Mouse (Mus musculus) hindbrain, embryonic 14.5 days (tissue): ENCODE data around the gene Wnt1. TPM values are rescaled to one million over a fixed set of nuclear protein-coding genes. Genes with fewer than 3 reads are reported as not detected.
A peak's percentile ranks its signal among the peaks of the same experiment; 100 is the strongest.
"Not testable (repeated sequence)": the region's sequence is repeated elsewhere in the genome, so short reads cannot be mapped to it uniquely, and the experiment has no call there.

Experiments used
- ATAC-seq: fragments of 200-750 bp; cut with Nextera tagmentation; 2 replicates; pipeline ENCODE4 v1.8.0; 2017; ENCODE audit warnings: moderate number of reproducible peaks, mild to moderate bottlenecking, moderate TSS enrichment, moderate library complexity; ENCODE audit not compliant: low FRiP score
- DNase-seq: peaks from one replicate; pipeline ENCODE4 v3.0.0-alpha.2; 2015; ENCODE audit warnings: low spot score
- H3K27ac ChIP-seq: fragments of 300-500 bp; sonication (generic); 2 replicates; pipeline ENCODE4 v1.5.1; 2014; ENCODE audit warnings: mild to moderate bottlenecking, moderate library complexity
- H3K27me3 ChIP-seq: fragments of 300-500 bp; sonication (generic); 2 replicates; pipeline ENCODE4 v1.6.1; 2014; ENCODE audit warnings: mild to moderate bottlenecking, low read length, mixed read lengths; ENCODE audit not compliant: control insufficient read depth, insufficient read depth
- H3K36me3 ChIP-seq: fragments of 300-500 bp; sonication (generic); replicated peaks from 2 replicates; pipeline ENCODE4 v1.6.1; 2014; ENCODE audit not compliant: control insufficient read depth, insufficient read depth
- H3K4me1 ChIP-seq: fragments of 300-500 bp; sonication (generic); replicated peaks from 2 replicates; pipeline ENCODE4 v1.6.1; 2014; ENCODE audit warnings: antibody characterized with exemption, low read length, mixed read lengths; ENCODE audit not compliant: control insufficient read depth, insufficient read depth
- H3K4me2 ChIP-seq: fragments of 300-500 bp; sonication (generic); replicated peaks from 2 replicates; pipeline ENCODE4 v1.6.1; 2014; ENCODE audit warnings: mild to moderate bottlenecking, moderate library complexity
- H3K4me3 ChIP-seq: fragments of 300-500 bp; sonication (generic); replicated peaks from 2 replicates; pipeline ENCODE4 v1.5.1; 2014; ENCODE audit warnings: mild to moderate bottlenecking, low read length
- H3K9ac ChIP-seq: fragments of 300-500 bp; sonication (generic); 2 replicates; pipeline ENCODE4 v1.6.1; 2014
- H3K9me3 ChIP-seq: fragments of 300-500 bp; sonication (generic); 2 replicates; pipeline ENCODE4 v1.6.1; 2016; ENCODE audit warnings: low read length; ENCODE audit not compliant: control insufficient read depth
- WGBS: fragments of 180-500 bp; shearing (Covaris S2); extraction: QIAGEN DNeasy Blood & Tissue Kit; methylation state at CpG from one replicate; pipeline ENCODE4 v1.1.7; 2014; 5-methylcytosine and 5-hydroxymethylcytosine counted together
- polyA plus RNA-seq: library from polyadenylated mRNA; unstranded; fragments of >200 nt; fragmentation: Nextera tagmentation; extraction: Ambion mirVana; gene quantifications from 2 replicates; pipeline ENCODE4 v1.2.1, GENCODE M21; 2014

The Wnt1 gene
- polyA plus RNA-seq, result 1.9 and 2.1 TPM in 2 replicates

DNA sequence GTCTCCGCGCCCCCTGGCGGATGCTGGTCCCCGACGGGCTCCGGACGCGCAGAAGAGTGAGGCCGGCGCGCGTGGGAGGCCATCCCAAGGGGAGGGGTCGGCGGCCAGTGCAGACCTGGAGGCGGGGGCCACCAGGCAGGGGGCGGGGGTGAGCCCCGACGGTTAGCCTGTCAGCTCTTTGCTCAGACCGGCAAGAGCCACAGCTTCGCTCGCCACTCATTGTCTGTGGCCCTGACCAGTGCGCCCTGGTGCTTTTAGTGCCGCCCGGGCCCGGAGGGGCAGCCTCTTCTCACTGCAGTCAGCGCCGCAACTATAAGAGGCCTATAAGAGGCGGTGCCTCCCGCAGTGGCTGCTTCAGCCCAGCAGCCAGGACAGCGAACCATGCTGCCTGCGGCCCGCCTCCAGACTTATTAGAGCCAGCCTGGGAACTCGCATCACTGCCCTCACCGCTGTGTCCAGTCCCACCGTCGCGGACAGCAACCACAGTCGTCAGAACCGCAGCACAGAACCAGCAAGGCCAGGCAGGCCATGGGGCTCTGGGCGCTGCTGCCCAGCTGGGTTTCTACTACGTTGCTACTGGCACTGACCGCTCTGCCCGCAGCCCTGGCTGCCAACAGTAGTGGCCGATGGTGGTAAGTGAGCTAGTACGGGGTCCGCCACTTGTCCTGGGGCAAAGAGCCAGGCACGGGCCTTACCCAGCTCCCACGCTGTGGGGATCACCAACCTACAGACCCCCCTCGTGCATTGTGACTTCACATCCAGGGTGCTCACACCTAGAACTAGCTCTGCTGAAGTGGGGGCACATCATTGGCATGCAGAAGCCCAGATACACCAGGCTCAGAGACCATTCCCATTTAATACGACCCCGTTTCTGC is at the start of gene Wnt1:
Wnt1 (plus strand) TSS at position 197 of the 875 bp plus-strand sequence.
- Histone ChIP-seq H3K27me3 (peaks cover 88% of the 10 kb centered on the region), H3K36me3 (no peaks in the 10 kb centered on the region), H3K4me1 (no peaks in the 10 kb centered on the region; the same call in 1 of the 2 replicates), H3K27ac (no peak within 1 kb of the TSS), H3K9ac (0 out of 2 replicates have a peak within 1 kb of the TSS, but pooled peaks have one; percentile 7), H3K4me3 (peak within 1 kb of the TSS; percentile 34), H3K4me2 (peak within 1 kb of the TSS; percentile 62), H3K9me3 (no peaks in the 10 kb centered on the region)
- 3% methylated on average over 47 of the region's 51 CpGs for WGBS
- ATAC-seq, result 0 out of 2 replicates have a peak, but pooled peaks have one; percentile 23
- DNase-seq, result no peak

DNA sequence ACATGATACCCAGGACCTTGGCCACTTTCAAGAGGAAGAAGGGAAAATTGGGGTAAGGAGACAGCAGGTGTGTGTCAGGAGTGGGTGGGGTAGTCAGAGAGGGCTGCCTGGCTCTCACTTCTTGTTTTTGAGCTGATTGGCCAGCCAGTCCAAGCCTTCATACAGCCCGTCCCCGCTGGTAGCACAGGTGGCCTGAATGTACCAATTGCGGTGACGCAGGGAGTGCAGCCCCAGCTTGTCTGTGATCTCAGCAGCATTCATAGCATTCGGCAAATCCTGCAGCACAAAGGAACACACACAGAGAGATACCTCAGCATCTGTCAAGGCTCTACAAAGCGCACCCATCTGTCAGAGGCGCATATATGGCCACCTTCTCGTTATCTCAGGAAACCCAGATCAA is 49.4 kb upstream of the Wnt1 start:
- Histone ChIP-seq H3K27ac (no peak overlapping the region), H3K9me3 (no peaks in the 10 kb centered on the region), H3K36me3 (peaks cover 73% of the 10 kb centered on the region), H3K9ac (no peak overlapping the region), H3K4me3 (no peak overlapping the region), H3K4me2 (no peak overlapping the region), H3K4me1 (no peaks in the 10 kb centered on the region), H3K27me3 (no peaks in the 10 kb centered on the region)
- DNase-seq (no peak), ATAC-seq (no peak)
- WGBS, result 89% methylated on average over 8 of the region's 8 CpGs

DNA sequence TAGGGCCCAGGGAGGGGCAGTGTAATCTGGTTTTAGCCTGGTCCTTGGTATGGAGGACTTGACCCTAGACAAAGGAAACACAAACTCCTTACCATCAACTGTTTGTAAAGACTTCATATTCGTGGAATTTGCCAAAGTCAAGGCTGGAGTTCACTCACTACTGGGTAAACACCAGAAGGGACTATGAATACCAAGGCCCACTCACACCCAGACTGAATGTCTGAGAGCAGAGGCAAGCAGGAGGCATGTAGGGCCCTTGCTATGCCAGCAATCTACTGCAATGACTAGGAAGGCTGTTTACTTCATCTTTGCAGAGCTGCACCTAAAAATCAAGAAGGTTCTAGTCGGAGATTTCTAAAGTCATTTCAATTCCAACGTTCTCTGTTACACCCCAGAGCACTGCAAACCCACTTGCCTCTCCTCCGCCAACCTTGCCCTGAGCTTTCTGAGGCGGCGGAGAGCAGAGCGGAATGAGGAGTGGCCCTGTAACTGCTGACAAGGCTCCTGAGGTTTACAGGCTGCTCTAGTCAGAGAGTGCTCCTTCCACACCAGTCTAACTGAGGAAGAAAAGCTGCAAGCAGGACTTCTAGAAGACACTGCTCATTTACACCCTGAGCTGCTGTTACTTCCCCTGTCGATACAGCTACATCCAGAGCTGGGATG is 46.8 kb upstream of the Wnt1 start:
- 84% methylated on average over 8 of the region's 8 CpGs for WGBS
- Histone ChIP-seq H3K9me3 (no peaks in the 10 kb centered on the region), H3K4me2 (no peak overlapping the region), H3K36me3 (peaks cover 50% of the 10 kb centered on the region), H3K9ac (no peak overlapping the region), H3K27ac (no peak overlapping the region), H3K27me3 (no peaks in the 10 kb centered on the region), H3K4me1 (no peaks in the 10 kb centered on the region), H3K4me3 (no peak overlapping the region)
- ATAC-seq (no peak), DNase-seq (no peak)

DNA sequence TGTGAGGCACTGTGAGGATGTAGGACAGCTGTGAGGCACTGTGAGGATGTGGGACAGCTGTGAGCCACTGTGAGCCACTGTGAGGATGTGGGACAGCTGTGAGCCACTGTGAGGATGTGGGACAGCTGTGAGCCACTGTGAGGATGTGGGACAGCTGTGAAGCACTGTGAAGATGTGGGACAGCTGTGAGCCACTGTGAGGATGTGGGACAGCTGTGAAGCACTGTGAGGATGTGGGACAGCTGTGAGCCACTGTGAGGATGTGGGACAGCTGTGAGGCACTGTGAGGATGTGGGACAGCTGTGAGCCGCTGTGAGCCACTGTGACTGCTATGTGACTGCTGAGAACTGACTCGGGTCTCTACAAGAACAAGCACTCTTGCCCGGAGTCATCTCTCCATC is 45.8 kb upstream of the Wnt1 start:
- not testable (repeated sequence) for H3K4me2 ChIP-seq, H3K9me3 ChIP-seq, H3K27me3 ChIP-seq, H3K4me3 ChIP-seq, H3K27ac ChIP-seq, DNase-seq, H3K4me1 ChIP-seq, ATAC-seq, H3K9ac ChIP-seq
- WGBS, result 96% methylated on average over 3 of the region's 3 CpGs
- H3K36me3 ChIP-seq, result peaks cover 43% of the 10 kb centered on the region

DNA sequence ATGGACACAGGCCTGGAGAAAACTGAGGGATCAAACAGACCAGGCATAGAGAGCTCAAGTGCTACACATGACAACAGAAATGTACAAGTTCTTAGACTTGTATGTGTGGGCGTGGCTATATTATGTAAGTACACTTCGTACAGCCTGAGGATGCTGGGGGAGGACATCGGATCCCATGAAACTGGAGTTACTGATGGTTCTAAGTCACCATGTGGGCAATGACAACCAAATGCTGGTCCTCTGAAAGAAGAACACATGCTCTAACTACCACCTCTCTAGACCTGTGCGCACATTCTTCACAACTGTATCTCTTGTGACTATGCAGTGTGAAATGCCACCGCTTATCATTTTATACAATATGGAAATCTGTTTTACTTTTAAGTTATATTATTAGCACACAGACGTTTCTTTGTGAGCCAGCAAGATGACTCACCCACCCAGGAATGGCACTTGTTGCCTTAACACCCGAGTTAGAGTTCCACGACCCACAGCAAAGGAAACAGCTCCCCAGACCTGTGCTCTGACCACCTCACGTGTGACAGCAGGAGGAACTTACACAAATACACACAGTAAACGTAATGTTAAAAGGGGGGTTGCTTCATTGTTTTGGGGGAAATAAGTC is 43.2 kb upstream of the Wnt1 start:
- H3K36me3 ChIP-seq, result peaks cover 25% of the 10 kb centered on the region
- H3K27me3 ChIP-seq, result no peaks in the 10 kb centered on the region
- H3K9me3 ChIP-seq, result no peaks in the 10 kb centered on the region
- WGBS, result 87% methylated on average over 10 of the region's 10 CpGs
- H3K4me2 ChIP-seq, result no peak overlapping the region
- ATAC-seq, result no peak
- no peak for DNase-seq
- H3K4me3 ChIP-seq, result no peak overlapping the region
- H3K9ac ChIP-seq, result no peak overlapping the region
- H3K27ac ChIP-seq, result no peak overlapping the region
- no peaks in the 10 kb centered on the region for H3K4me1 ChIP-seq

DNA sequence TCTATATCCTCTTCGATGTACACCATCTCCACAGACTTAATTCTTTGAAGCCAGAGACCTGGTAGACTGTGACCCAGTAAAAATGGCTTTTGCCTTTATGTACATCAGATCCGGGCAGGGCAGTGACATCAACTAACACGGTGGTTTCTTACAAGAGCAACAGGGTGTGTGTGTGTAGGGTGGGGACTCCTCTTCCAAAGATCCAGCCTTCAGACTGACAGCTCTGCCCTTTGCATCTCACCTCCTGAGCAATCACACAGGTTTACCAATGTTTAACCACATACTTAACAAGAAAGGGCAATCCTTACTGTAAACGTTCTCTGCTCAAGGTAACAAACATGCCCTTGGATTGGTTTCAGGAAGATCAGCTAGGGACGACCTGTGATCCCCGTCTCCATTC is 42.4 kb upstream of the Wnt1 start:
- Histone ChIP-seq H3K27ac (no peak overlapping the region), H3K27me3 (no peaks in the 10 kb centered on the region), H3K9me3 (no peaks in the 10 kb centered on the region), H3K4me1 (no peaks in the 10 kb centered on the region), H3K4me2 (no peak overlapping the region), H3K36me3 (peaks cover 16% of the 10 kb centered on the region; the same call in 1 of the 2 replicates), H3K9ac (no peak overlapping the region), H3K4me3 (no peak overlapping the region)
- ATAC-seq, result no peak
- WGBS, result 86% methylated on average over 6 of the region's 6 CpGs
- DNase-seq, result no peak

DNA sequence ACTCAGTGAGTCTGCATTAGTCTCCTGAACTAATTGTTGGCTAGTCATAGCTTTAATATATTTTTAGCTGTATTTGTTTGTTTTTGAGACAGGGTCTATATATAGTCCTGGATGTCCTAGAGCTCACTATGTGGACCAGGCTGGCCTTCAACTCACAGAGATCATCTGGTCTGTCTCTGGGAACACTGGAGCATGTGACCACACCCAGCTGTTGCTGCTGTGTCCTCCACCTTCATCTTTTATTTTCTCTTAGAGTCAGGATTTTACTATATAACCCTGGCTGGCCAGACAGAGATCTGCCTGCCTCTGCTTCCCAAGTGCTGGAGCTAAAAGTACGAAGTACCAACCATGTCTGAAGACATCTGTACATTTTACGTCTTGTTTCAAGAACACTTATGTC is 40.6 kb upstream of the Wnt1 start:
- no peaks in the 10 kb centered on the region for H3K9me3 ChIP-seq
- 96% methylated on average over 2 of the region's 2 CpGs for WGBS
- H3K4me1 ChIP-seq, result no peaks in the 10 kb centered on the region
- DNase-seq (no peak), ATAC-seq (no peak)
- H3K36me3 ChIP-seq, result peaks cover 11% of the 10 kb centered on the region; the same call in 1 of the 2 replicates
- H3K4me3 ChIP-seq, result no peak overlapping the region
- no peak overlapping the region for H3K27ac ChIP-seq
- H3K27me3 ChIP-seq, result no peaks in the 10 kb centered on the region
- no peak overlapping the region for H3K9ac ChIP-seq
- no peak overlapping the region for H3K4me2 ChIP-seq

DNA sequence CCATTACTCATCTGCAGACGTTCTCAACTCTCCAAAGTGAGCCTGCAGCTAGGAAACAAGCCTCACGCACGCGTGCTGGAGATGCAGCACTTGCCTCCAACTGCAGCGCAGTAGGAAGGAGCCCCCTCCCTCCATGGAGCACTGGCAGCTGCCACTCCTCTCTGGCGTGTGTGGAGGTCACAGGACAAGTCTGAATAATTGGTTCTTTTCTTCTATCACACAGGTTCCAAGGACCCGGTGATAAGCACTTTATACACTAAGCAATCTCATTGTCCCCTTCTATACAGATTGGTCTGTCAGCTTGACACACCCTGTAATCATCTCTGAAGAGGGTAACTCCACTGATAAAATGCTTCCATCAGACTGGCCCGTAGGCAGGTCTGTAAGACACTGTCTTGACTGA is 36.6 kb upstream of the Wnt1 start:
- no peak overlapping the region for H3K4me2 ChIP-seq
- 66% methylated on average over 8 of the region's 8 CpGs for WGBS

DNA sequence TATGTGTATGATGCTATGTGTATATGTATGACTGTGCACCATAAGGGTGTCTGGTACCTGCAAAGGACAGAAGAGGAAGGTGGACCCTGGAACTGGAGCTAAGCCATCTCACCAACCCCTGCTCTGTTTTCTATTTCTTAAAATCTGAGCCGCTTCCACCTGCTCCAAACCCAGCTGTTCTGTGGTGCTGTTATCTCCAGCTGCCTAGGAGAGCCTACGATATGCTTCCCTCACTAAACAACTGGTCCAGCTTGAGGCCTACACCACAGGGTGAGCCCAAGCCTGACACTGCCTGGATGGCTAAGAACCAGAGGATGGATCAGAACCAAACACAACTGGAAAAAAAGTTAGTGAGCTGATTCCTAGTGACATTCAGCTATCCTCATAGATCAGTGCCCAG is 35.5 kb upstream of the Wnt1 start:
- Histone ChIP-seq H3K9me3 (no peaks in the 10 kb centered on the region), H3K36me3 (peaks cover 28% of the 10 kb centered on the region), H3K27me3 (no peaks in the 10 kb centered on the region), H3K4me1 (no peaks in the 10 kb centered on the region), H3K27ac (no peak overlapping the region), H3K4me2 (no peak overlapping the region), H3K9ac (no peak overlapping the region), H3K4me3 (no peak overlapping the region)
- ATAC-seq (no peak), DNase-seq (no peak)
- WGBS, result 90% methylated on average over 2 of the region's 2 CpGs

More for the DNA sequence above, 36.6 kb upstream of the Wnt1 start:
- H3K4me3 ChIP-seq, result no peak overlapping the region
- H3K9ac ChIP-seq, result no peak overlapping the region
- H3K9me3 ChIP-seq, result no peaks in the 10 kb centered on the region
- no peaks in the 10 kb centered on the region for H3K4me1 ChIP-seq
- no peak overlapping the region for H3K27ac ChIP-seq
- peaks cover 24% of the 10 kb centered on the region for H3K36me3 ChIP-seq
- ATAC-seq (no peak), DNase-seq (no peak)
- H3K27me3 ChIP-seq, result no peaks in the 10 kb centered on the region
